Mouse (Mus musculus) myocyte (in vitro differentiated cells): ENCODE results near the gene Pdcd4.

Experiments used
- CEBPB ChIP-seq: IDR thresholded peaks from 2 replicates; pipeline ENCODE4 v1.6.1; 2011; ENCODE audit warnings: mild to moderate bottlenecking, moderate library complexity; ENCODE audit not compliant: poor library complexity, insufficient read depth, severe bottlenecking
- POLR2A ChIP-seq: IDR thresholded peaks from one replicate; pipeline ENCODE4 v1.6.1; 2011; ENCODE audit warnings: low read depth, mild to moderate bottlenecking, control low read depth, moderate library complexity; ENCODE audit not compliant: insufficient read length
- USF1 ChIP-seq: IDR thresholded peaks from one replicate; pipeline ENCODE4 v1.6.1; 2011; ENCODE audit warnings: low read depth, mild to moderate bottlenecking, control low read depth, moderate library complexity

- TF ChIP-seq POLR2A (no peak), CEBPB (no peak), USF1 (no peak)
These were observed 22.3 kb upstream of the Pdcd4 start for GRCm38 (mm10) chr19:53869427-53870385.
